16 mouse cellular contexts compared by ENCODE assay signal in the genomic region with DNA sequence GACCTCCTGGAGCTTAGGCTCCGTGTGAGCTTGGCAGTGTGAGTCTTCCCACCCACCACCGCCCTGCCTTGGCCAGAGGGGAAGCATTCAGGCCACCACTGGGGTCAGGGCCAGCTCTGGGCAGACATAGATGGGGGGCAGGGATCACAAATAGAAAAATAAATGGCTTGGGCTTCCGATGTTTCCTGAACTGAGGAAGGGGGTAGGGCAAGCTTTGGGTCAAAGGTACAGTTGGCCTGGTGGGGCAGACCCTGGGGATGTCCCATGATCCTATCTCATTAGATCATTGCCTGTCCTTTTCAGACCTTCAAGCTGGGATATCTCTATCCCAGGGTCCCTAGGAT. TPM values are rescaled to one million over a fixed set of nuclear protein-coding genes. Genes with fewer than 3 reads are reported as not detected.
DNase-seq lines count a peak whose midpoint lies in the region; ATAC-seq lines count a peak whose summit lies in the region.
"Had no signal": no experiment of that assay in that cellular context is flagged by ENCODE, and none has a peak within 500 bp of the region (broad histone marks: within the 10 kb centered on the region; RNA-seq: fewer than 3 reads in every experiment).

No protein-coding gene starts in this region.

- H3K9me3 ChIP-seq in hindbrain, embryonic 10.5 days, result no peaks in the 10 kb centered on the region
- H3K9me3 ChIP-seq in hindbrain, embryonic 14.5 days (ENCODE audit: control insufficient read depth, low read length), result no peaks in the 10 kb centered on the region
- no peaks in the 10 kb centered on the region for H3K9me3 ChIP-seq in embryonic facial prominence, embryonic 13.5 days
- H3K9me3 ChIP-seq in limb, embryonic 11.5 days (ENCODE audit: control insufficient read depth, low read length), result no peaks in the 10 kb centered on the region
- H3K9me3 ChIP-seq: G1E; neural tube, embryonic 12.5 days had no signal

- peaks cover 70% of the 10 kb centered on the region for H3K4me1 ChIP-seq in hindbrain, embryonic 10.5 days (replicated peaks)
- peaks cover 27% of the 10 kb centered on the region for H3K4me1 ChIP-seq in hindbrain, embryonic 14.5 days (replicated peaks; ENCODE audit: control insufficient read depth, insufficient read depth, low read length)
- peaks cover 39% of the 10 kb centered on the region for H3K4me1 ChIP-seq in embryonic facial prominence, embryonic 13.5 days
- H3K4me1 ChIP-seq in limb, embryonic 11.5 days (ENCODE audit: control insufficient read depth, insufficient read depth, low read length), result peaks cover 32% of the 10 kb centered on the region

- H3K27ac ChIP-seq in hindbrain, embryonic 10.5 days, result peak overlapping the region; percentile 86
- H3K27ac ChIP-seq in hindbrain, embryonic 14.5 days, result no peak overlapping the region
- H3K27ac ChIP-seq in embryonic facial prominence, embryonic 13.5 days, result peak overlapping the region; percentile 44; the same call in 1 of the 2 replicates
- H3K27ac ChIP-seq in limb, embryonic 11.5 days (replicated peaks; ENCODE audit: low read depth, low read length), result 0 out of 2 replicates have a peak overlapping the region, but pooled peaks have one; percentile 12
- H3K27ac ChIP-seq: neural tube, embryonic 12.5 days had no signal

- H3K36me3 ChIP-seq in hindbrain, embryonic 10.5 days, result no peaks in the 10 kb centered on the region
- H3K36me3 ChIP-seq in hindbrain, embryonic 14.5 days (replicated peaks; ENCODE audit: control insufficient read depth, insufficient read depth), result no peaks in the 10 kb centered on the region
- H3K36me3 ChIP-seq in embryonic facial prominence, embryonic 13.5 days, result no peaks in the 10 kb centered on the region
- H3K36me3 ChIP-seq in limb, embryonic 11.5 days (ENCODE audit: control insufficient read depth, insufficient read depth, low read length), result no peaks in the 10 kb centered on the region
- H3K36me3 ChIP-seq: G1E; neural tube, embryonic 12.5 days had no signal

- peaks cover 27% of the 10 kb centered on the region for H3K27me3 ChIP-seq in hindbrain, embryonic 10.5 days (ENCODE audit: insufficient read depth, poor library complexity, severe bottlenecking)
- H3K27me3 ChIP-seq in hindbrain, embryonic 14.5 days (ENCODE audit: control insufficient read depth, insufficient read depth, low read length), result peaks cover 5% of the 10 kb centered on the region
- peaks cover 10% of the 10 kb centered on the region for H3K27me3 ChIP-seq in embryonic facial prominence, embryonic 13.5 days
- peaks cover 11% of the 10 kb centered on the region for H3K27me3 ChIP-seq in limb, embryonic 11.5 days (ENCODE audit: control insufficient read depth, insufficient read depth, low read length)

- DNase-seq in hindbrain, embryonic 10.5 days (ENCODE audit: low spot score), result no peak
- no peak for DNase-seq in hindbrain, embryonic 14.5 days (ENCODE audit: low spot score)
- peak; percentile 42 to 54 for DNase-seq in adrenal gland, postnatal 36 days
- no peak for DNase-seq in limb, embryonic 11.5 days (ENCODE audit: low spot score)
- no peak for DNase-seq in thymus, postnatal 36 days
- no peak for DNase-seq in urinary bladder, postnatal 36 days (ENCODE audit: low spot score in 2 of 2)
- no peak for DNase-seq in left cerebral cortex, adult 11 months (ENCODE audit: low spot score)

- no peak overlapping the region for H3K9ac ChIP-seq in hindbrain, embryonic 14.5 days
- H3K9ac ChIP-seq in embryonic facial prominence, embryonic 13.5 days, result no peak overlapping the region
- no peak overlapping the region for H3K9ac ChIP-seq in limb, embryonic 11.5 days (ENCODE audit: low read length)
- H3K9ac ChIP-seq: neural tube, embryonic 12.5 days had no signal

- H3K4me3 ChIP-seq in hindbrain, embryonic 10.5 days, result no peak overlapping the region
- H3K4me3 ChIP-seq in hindbrain, embryonic 14.5 days (replicated peaks; ENCODE audit: low read length), result no peak overlapping the region
- no peak overlapping the region for H3K4me3 ChIP-seq in embryonic facial prominence, embryonic 13.5 days
- H3K4me3 ChIP-seq in limb, embryonic 11.5 days (ENCODE audit: low read depth, low read length), result no peak overlapping the region
- H3K4me3 ChIP-seq: neural tube, embryonic 12.5 days had no signal

- no peak for ATAC-seq in hindbrain, embryonic 14.5 days (ENCODE audit: low FRiP score)
- no peak for ATAC-seq in embryonic facial prominence, embryonic 13.5 days (ENCODE audit: insufficient number of reproducible peaks, insufficient read depth, low FRiP score, low TSS enrichment, low read depth)
- no peak for ATAC-seq in limb, embryonic 11.5 days (ENCODE audit: insufficient number of reproducible peaks, low FRiP score, low TSS enrichment, low read depth)
- ATAC-seq: forebrain, embryonic 16.5 days had no signal

- H3K4me2 ChIP-seq in hindbrain, embryonic 14.5 days (replicated peaks), result no peak overlapping the region
- H3K4me2 ChIP-seq in embryonic facial prominence, embryonic 13.5 days, result no peak overlapping the region
- no peak overlapping the region for H3K4me2 ChIP-seq in limb, embryonic 11.5 days (ENCODE audit: low read depth, severe bottlenecking)
- H3K4me2 ChIP-seq: neural tube, embryonic 12.5 days had no signal

- 53% methylated on average over 3 of the region's 3 CpGs for WGBS in hindbrain, embryonic 10.5 days
- WGBS in hindbrain, embryonic 14.5 days, result 60% methylated on average over 3 of the region's 3 CpGs
- 50% methylated on average over 3 of the region's 3 CpGs for WGBS in embryonic facial prominence, embryonic 13.5 days
- WGBS in limb, embryonic 11.5 days, result 58% methylated on average over 3 of the region's 3 CpGs

RNA-seq across cellular contexts. Expression of gene Tcea2, which starts 2.4 kb away (rescaled TPM):
- polyA plus RNA-seq in hindbrain, embryonic 10.5 days (2016; fragmentation: Nextera tagmentation; extraction: Ambion mirVana), result 14.4 and 17.7 TPM in 2 replicates
- polyA plus RNA-seq in hindbrain, embryonic 14.5 days (2014; fragmentation: Nextera tagmentation; extraction: Ambion mirVana), result 40.6 and 50.4 TPM in 2 replicates
- total RNA-seq in adrenal gland, postnatal 36 days (2021), result 1 to 10 TPM; 5.8 to 7.0 TPM
- 30.4 and 33.0 TPM in 2 replicates for polyA plus RNA-seq in embryonic facial prominence, embryonic 13.5 days (2015; fragmentation: Nextera tagmentation; extraction: Ambion mirVana)
- polyA plus RNA-seq in limb, embryonic 11.5 days (2014; fragmentation: Nextera tagmentation; extraction: Ambion mirVana), result 23.2 and 25.2 TPM in 2 replicates

RNA-seq across cellular contexts. Expression of gene Sox18, which starts 6.3 kb away (rescaled TPM):
- polyA plus RNA-seq in hindbrain, embryonic 10.5 days (2016; fragmentation: Nextera tagmentation; extraction: Ambion mirVana), result 21.4 and 21.7 TPM in 2 replicates
- polyA plus RNA-seq in hindbrain, embryonic 14.5 days (2014; fragmentation: Nextera tagmentation; extraction: Ambion mirVana), result 19.3 and 20.9 TPM in 2 replicates
- total RNA-seq in adrenal gland, postnatal 36 days (2021), result 10 to 100 TPM; 21.9 to 34.6 TPM
- polyA plus RNA-seq in embryonic facial prominence, embryonic 13.5 days (2015; fragmentation: Nextera tagmentation; extraction: Ambion mirVana), result 88.3 and 92.4 TPM in 2 replicates
- 21.4 and 22.0 TPM in 2 replicates for polyA plus RNA-seq in limb, embryonic 11.5 days (2014; fragmentation: Nextera tagmentation; extraction: Ambion mirVana)
- total RNA-seq: common myeloid progenitor, adult 5-6 weeks; hematopoietic stem cell, adult 5-6 weeks; megakaryocyte-erythroid progenitor cell, adult 5-6 weeks had no signal
- polyA plus RNA-seq: G1E had no signal

RNA-seq across cellular contexts. Expression of gene Rgs19, which starts 16.1 kb away (rescaled TPM):
- polyA plus RNA-seq in hindbrain, embryonic 10.5 days (2016; fragmentation: Nextera tagmentation; extraction: Ambion mirVana), result 69.1 and 79.2 TPM in 2 replicates
- polyA plus RNA-seq in hindbrain, embryonic 14.5 days (2014; fragmentation: Nextera tagmentation; extraction: Ambion mirVana), result 69.0 and 73.0 TPM in 2 replicates
- 10 to 100 TPM; 24.7 to 25.6 TPM for total RNA-seq in adrenal gland, postnatal 36 days (2021)
- 83.5 and 86.1 TPM in 2 replicates for polyA plus RNA-seq in embryonic facial prominence, embryonic 13.5 days (2015; fragmentation: Nextera tagmentation; extraction: Ambion mirVana)
- polyA plus RNA-seq in limb, embryonic 11.5 days (2014; fragmentation: Nextera tagmentation; extraction: Ambion mirVana), result 92.5 and 97.1 TPM in 2 replicates

RNA-seq across cellular contexts. Expression of gene Lkaaear1, which starts 20.5 kb away (rescaled TPM):
- not detected in 2 replicates for polyA plus RNA-seq in hindbrain, embryonic 10.5 days (2016; fragmentation: Nextera tagmentation; extraction: Ambion mirVana)
- not detected in 2 replicates for polyA plus RNA-seq in hindbrain, embryonic 14.5 days (2014; fragmentation: Nextera tagmentation; extraction: Ambion mirVana)
- not detected for total RNA-seq in adrenal gland, postnatal 36 days (2021)
- not detected in 2 replicates for polyA plus RNA-seq in embryonic facial prominence, embryonic 13.5 days (2015; fragmentation: Nextera tagmentation; extraction: Ambion mirVana)
- not detected in 2 replicates for polyA plus RNA-seq in limb, embryonic 11.5 days (2014; fragmentation: Nextera tagmentation; extraction: Ambion mirVana)
- total RNA-seq: common myeloid progenitor, adult 5-6 weeks; G1E; hematopoietic stem cell, adult 5-6 weeks; left cerebral cortex, postnatal 10 days; megakaryocyte-erythroid progenitor cell, adult 5-6 weeks had no signal
- polyA plus RNA-seq: forebrain, embryonic 16.5 days; G1E; neural tube, embryonic 12.5 days; spleen, adult 2 months had no signal

RNA-seq across cellular contexts. Expression of gene Gm29797, which starts 20.9 kb away (rescaled TPM):
- not detected in 2 replicates for polyA plus RNA-seq in hindbrain, embryonic 10.5 days (2016; fragmentation: Nextera tagmentation; extraction: Ambion mirVana)
- polyA plus RNA-seq in hindbrain, embryonic 14.5 days (2014; fragmentation: Nextera tagmentation; extraction: Ambion mirVana), result 0.27 TPM in 1 of 2 replicates, not detected in the other
- under 1 TPM in 1 of 2 experiments, not detected in 1; 0.43 TPM for total RNA-seq in adrenal gland, postnatal 36 days (2021)
- not detected in 2 replicates for polyA plus RNA-seq in embryonic facial prominence, embryonic 13.5 days (2015; fragmentation: Nextera tagmentation; extraction: Ambion mirVana)
- polyA plus RNA-seq in limb, embryonic 11.5 days (2014; fragmentation: Nextera tagmentation; extraction: Ambion mirVana), result 0.68 and 0.88 TPM in 2 replicates
- total RNA-seq: common myeloid progenitor, adult 5-6 weeks; G1E; hematopoietic stem cell, adult 5-6 weeks; megakaryocyte-erythroid progenitor cell, adult 5-6 weeks had no signal
- polyA plus RNA-seq: neural tube, embryonic 12.5 days; spleen, adult 2 months had no signal

Comparison
In these comparisons a context has a peak if more than half of its experiments do, and no peak if none do; other contexts are left out.
1. DNase-seq: peak in adrenal gland, postnatal 36 days (2 of 2); none in hindbrain, embryonic 10.5 days (single experiment), hindbrain, embryonic 14.5 days (single experiment), limb, embryonic 11.5 days (single experiment), thymus, postnatal 36 days (0 of 2), urinary bladder, postnatal 36 days (0 of 2) and left cerebral cortex, adult 11 months (single experiment).